Mouse (Mus musculus) heart, adult 18-20 months (tissue): ENCODE data around the gene Serpinb1b. TPM values are rescaled to one million over a fixed set of nuclear protein-coding genes. Genes with fewer than 3 reads are reported as not detected.
A peak's percentile ranks its signal among the peaks of the same experiment; 100 is the strongest.

ENCODE experiments used
- DNase-seq, 2 experiments: peaks; one replicate each; pipeline ENCODE4 v3.0.0; 2021 to 2022; ENCODE audit warnings: mixed read lengths in 1 of 2
- total RNA-seq, 2 experiments: library from RNA; stranded (reverse); gene quantifications; 2 replicates each; pipeline ENCODE4 v1.2.3; 2021

The Serpinb1b gene
- total RNA-seq, 2 experiments from 2014 or later, result not detected

- DNase-seq, result no peak
Measured at GRCm38 (mm10) chr13:33091306-33091705, 12.9 kb downstream of the Serpinb1b start.

- DNase-seq, result no peak
Measured at GRCm38 (mm10) chr13:33095575-33095974, 17.2 kb downstream of the Serpinb1b start.

GRCm38 (mm10) chr13:33105626-33106025, 27.3 kb downstream of the Serpinb1b start:
- no peak for DNase-seq

- DNase-seq, result peak in 1 of 2 experiments; percentile 1
Measured at GRCm38 (mm10) chr13:33113054-33113453, 34.7 kb downstream of the Serpinb1b start.

- no peak for DNase-seq
Measured at GRCm38 (mm10) chr13:33137717-33138116, 59.3 kb downstream of the Serpinb1b start.

- no peak for DNase-seq
Measured at GRCm38 (mm10) chr13:33141435-33141834, 63.1 kb downstream of the Serpinb1b start.

Other genes starting within 250 kb of the Serpinb1b start
- 1 to 10 TPM; 2.9 to 4.7 TPM for gene Serpinb1a, start 227.4 kb upstream of the Serpinb1b start, total RNA-seq
- 1 to 10 TPM; 1.3 to 3.5 TPM for gene Serpinb1c, start 180.4 kb upstream of the Serpinb1b start, total RNA-seq
- gene Serpinb6b, start 113.4 kb upstream of the Serpinb1b start, total RNA-seq, result 10 to 100 TPM; 31.5 to 39.0 TPM
- gene Serpinb9, start 75.3 kb upstream of the Serpinb1b start, total RNA-seq, result 10 to 100 TPM in 1 of 2 experiments, 1 to 10 TPM in 1; 9.4 to 11.3 TPM
- gene Serpinb9b, start 51.2 kb upstream of the Serpinb1b start, total RNA-seq, result under 1 TPM; 0.13 to 0.27 TPM
- gene Serpinb9c, start 81.2 kb downstream of the Serpinb1b start, total RNA-seq, result not detected
- not detected for gene Serpinb9d, start 114.4 kb downstream of the Serpinb1b start, total RNA-seq
- gene Serpinb9e, start 171.0 kb downstream of the Serpinb1b start, total RNA-seq, result not detected
- gene Serpinb9f, start 245.5 kb downstream of the Serpinb1b start, total RNA-seq, result not detected